Mouse (Mus musculus): Measurements from ENCODE around the gene Gm13276. TPM values are rescaled to one million over a fixed set of nuclear protein-coding genes. Genes with fewer than 3 reads are reported as not detected.
"Not testable (repeated sequence)": the region's sequence is repeated elsewhere in the genome, so short reads cannot be mapped to it uniquely, and the experiment has no call there.

Gene Gm13276
- 0.38 TPM in 1 of 2 replicates, not detected in the other for polyA plus RNA-seq (2015; fragmentation: Nextera tagmentation; extraction: Ambion mirVana)

DNA sequence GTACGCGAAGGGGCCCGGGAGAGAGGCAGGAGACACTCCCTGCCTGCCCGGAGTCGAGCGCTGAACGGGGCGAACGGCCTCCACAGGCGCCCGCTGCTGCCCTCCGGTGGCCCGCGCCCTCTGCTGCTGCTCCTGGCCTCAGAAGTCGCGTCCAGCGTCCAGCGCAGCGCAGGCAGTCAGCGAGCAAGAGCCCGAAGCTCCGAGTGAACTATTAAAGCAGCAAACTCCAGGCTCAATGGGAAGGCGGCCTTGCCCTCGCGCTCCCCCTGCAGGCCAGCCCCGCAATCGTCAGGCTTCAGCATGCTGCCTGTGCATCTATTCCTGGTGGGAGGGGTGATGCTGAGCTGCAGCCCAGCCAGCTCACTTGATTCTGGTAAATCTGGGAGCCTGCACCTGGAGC is at the start of gene Gm13276:
Gene Gm13276, plus strand, starts transcription at position 301 of the 400 bp plus-strand sequence.
- not testable (repeated sequence) for H3K27ac ChIP-seq; H3K4me2 ChIP-seq (replicated peaks); H3K9me3 ChIP-seq; H3K9ac ChIP-seq; H3K36me3 ChIP-seq; H3K27me3 ChIP-seq (replicated peaks); ATAC-seq; H3K4me1 ChIP-seq (replicated peaks); H3K4me3 ChIP-seq (replicated peaks)
- WGBS, result no CpG with 5 or more reads among the region's 27 CpGs

DNA sequence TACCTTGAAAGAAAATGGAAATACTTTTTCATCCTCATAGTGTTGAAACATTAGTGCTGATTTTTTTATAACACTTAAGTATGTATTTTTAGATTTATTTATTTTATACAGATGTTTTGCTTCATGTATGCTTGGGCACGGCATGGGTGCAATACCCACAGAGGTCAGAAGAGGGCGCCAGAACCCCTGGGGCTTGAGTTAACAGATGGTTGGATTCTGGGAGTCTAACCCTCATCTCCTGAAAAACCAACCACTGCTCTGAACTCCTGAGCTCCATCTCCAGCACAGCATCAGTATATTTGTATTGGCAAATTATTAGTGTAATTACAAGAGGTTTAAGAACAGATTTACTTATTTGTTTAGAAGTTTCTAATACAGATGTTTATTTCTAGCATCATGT is 47.0 kb upstream of the Gm13276 start:
- 4% methylated on average over 2 of the region's 2 CpGs for WGBS
- H3K27ac ChIP-seq, result no peak overlapping the region
- H3K27me3 ChIP-seq (replicated peaks), result no peaks in the 10 kb centered on the region
- H3K36me3 ChIP-seq, result no peaks in the 10 kb centered on the region
- H3K4me3 ChIP-seq (replicated peaks), result no peak overlapping the region
- H3K4me1 ChIP-seq (replicated peaks), result peaks cover 2% of the 10 kb centered on the region; the same call in 1 of the 2 replicates
- H3K9ac ChIP-seq, result no peak overlapping the region
- no peak overlapping the region for H3K4me2 ChIP-seq (replicated peaks)
- no peak for ATAC-seq
- H3K9me3 ChIP-seq, result no peaks in the 10 kb centered on the region

DNA sequence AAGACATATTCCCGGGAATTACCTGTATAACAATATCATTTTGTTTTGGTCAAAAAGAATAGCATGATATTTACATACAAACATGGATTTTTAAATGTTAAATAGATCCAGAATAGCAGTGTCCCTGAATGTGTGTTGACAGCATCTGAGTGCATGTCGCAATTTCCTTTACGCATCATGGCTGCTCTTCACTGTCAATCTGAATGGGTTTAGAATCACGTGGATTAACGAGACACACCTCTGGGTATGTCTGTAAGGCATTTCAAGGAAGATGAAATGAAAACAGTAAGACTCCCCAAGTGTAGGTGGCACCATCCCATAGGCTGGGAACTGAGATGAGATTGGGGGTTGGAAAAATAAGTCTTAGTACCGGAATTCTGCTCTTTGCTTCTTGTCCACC is 46.5 kb upstream of the Gm13276 start:
- H3K4me3 ChIP-seq (replicated peaks), result no peak overlapping the region
- no peak overlapping the region for H3K4me2 ChIP-seq (replicated peaks)
- peaks cover 2% of the 10 kb centered on the region; the same call in 1 of the 2 replicates for H3K4me1 ChIP-seq (replicated peaks)
- 84% methylated on average over 6 of the region's 6 CpGs for WGBS
- ATAC-seq, result no peak
- H3K27ac ChIP-seq, result no peak overlapping the region
- H3K36me3 ChIP-seq, result no peaks in the 10 kb centered on the region
- H3K27me3 ChIP-seq (replicated peaks), result no peaks in the 10 kb centered on the region
- no peak overlapping the region for H3K9ac ChIP-seq
- no peaks in the 10 kb centered on the region for H3K9me3 ChIP-seq

DNA sequence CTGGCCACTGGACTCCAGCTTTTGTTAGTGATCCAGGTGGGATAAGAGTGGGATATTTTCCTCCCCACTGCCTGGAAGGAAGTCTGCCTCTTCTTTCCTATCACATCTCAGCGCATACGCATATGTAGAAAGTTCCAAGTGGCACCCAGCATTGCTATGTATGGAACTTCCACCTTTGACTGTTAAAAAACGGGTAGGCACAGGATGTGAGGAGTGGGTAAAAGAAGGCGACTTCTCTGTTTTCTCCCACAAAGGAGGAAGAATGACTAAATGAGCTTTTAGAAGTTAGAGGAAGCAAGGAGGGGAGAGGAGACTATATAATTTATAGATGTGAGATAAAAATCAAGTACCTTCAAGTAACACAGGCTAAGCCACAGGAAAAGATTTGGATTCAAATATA is 44.1 kb upstream of the Gm13276 start:
- Histone ChIP-seq H3K4me2 (replicated peaks) (no peak overlapping the region), H3K36me3 (no peaks in the 10 kb centered on the region), H3K27ac (no peak overlapping the region), H3K4me1 (replicated peaks) (peaks cover 2% of the 10 kb centered on the region; the same call in 1 of the 2 replicates), H3K27me3 (replicated peaks) (no peaks in the 10 kb centered on the region), H3K9ac (no peak overlapping the region), H3K4me3 (replicated peaks) (no peak overlapping the region), H3K9me3 (no peaks in the 10 kb centered on the region)
- WGBS, result 85% methylated on average over 4 of the region's 4 CpGs
- ATAC-seq, result no peak

DNA sequence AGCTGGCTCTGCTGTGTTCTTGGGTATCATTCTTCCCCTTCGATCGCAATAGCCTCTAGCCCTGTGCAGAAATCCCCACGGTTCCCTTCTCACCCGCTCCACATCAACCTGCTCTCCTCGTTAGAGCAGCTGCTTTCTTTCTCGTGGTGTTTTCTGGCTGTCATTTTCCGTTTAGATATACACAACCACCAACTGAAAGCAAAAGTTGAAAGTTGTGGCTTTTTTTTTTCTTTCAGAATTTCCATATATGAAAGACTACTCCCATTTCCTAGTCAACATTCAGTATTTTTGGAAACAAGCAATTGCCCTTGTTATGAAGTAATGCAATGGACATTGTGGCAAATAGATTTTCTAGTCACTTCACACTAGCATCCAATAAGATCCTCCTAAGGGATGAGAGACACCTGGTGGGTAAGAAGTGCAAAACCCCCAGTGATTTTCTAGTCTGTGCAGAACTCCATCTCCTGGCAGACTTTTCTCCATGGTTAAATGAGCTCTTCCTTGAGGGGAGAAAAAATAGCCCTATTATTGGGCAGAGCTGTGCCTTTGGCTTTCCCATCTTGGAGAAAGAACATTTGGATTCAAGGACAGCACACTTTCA is 42.6 kb upstream of the Gm13276 start:
- WGBS, result 44% methylated on average over 7 of the region's 7 CpGs
- no peaks in the 10 kb centered on the region for H3K9me3 ChIP-seq
- no peaks in the 10 kb centered on the region for H3K27me3 ChIP-seq (replicated peaks)

DNA sequence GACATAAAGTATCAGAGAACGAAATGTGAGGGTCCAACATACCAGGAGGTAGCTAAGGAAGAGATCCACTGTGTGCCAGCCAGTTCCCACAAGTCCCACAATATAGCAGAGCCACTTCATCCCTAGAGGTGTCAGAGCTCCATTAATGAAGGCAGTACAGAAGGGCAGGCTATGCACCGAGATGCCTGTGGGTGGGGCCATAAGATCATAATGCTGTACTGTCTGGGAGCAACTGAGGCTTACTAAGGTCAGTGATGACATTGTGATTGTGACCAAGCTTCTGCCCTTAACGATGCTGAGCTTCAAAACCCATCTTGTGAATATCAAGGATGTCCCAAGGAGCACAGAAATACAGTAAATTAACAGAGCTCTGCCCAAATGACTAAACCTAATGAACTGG is 41.3 kb upstream of the Gm13276 start:
- no peak overlapping the region for H3K4me2 ChIP-seq (replicated peaks)
- no peaks in the 10 kb centered on the region for H3K27me3 ChIP-seq (replicated peaks)
- no peak for ATAC-seq
- no peaks in the 10 kb centered on the region for H3K36me3 ChIP-seq
- no peak overlapping the region for H3K9ac ChIP-seq
- H3K4me3 ChIP-seq (replicated peaks), result no peak overlapping the region
- H3K4me1 ChIP-seq (replicated peaks), result peaks cover 2% of the 10 kb centered on the region; the same call in 1 of the 2 replicates
- H3K9me3 ChIP-seq, result no peaks in the 10 kb centered on the region
- no peak overlapping the region for H3K27ac ChIP-seq
- WGBS, result 77% methylated on average over 3 of the region's 3 CpGs

More for the DNA sequence above, 42.6 kb upstream of the Gm13276 start:
- H3K36me3 ChIP-seq, result no peaks in the 10 kb centered on the region
- no peak overlapping the region for H3K4me2 ChIP-seq (replicated peaks)
- no peak overlapping the region for H3K4me3 ChIP-seq (replicated peaks)
- ATAC-seq, result no peak
- no peak overlapping the region for H3K9ac ChIP-seq
- peak overlapping the region; percentile 56; the same call in 1 of the 2 replicates for H3K27ac ChIP-seq
- peaks cover 2% of the 10 kb centered on the region; the same call in 1 of the 2 replicates for H3K4me1 ChIP-seq (replicated peaks)

DNA sequence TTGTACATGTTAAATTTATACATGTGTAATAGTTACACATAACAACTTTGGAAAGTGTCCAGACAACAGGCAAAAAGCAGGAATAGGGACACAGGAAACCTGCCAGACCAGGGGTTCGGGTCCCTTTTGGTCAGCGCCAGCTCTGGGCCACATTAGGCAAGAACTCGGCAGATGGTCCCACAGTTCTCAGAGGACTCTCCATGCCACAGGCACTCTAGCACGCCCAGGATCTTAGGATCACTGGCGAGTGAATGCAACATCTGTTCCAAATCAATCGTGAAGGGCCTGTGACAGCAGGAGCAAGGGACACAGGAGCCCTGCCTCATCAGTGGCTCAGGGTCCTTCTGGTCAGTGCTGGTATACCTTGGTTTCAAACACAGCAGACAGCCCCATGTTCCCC is 35.6 kb upstream of the Gm13276 start:
- WGBS, result 53% methylated on average over 6 of the region's 6 CpGs
- Histone ChIP-seq H3K27me3 (replicated peaks) (no peaks in the 10 kb centered on the region), H3K9ac (no peak overlapping the region), H3K4me3 (replicated peaks) (no peak overlapping the region), H3K4me2 (replicated peaks) (no peak overlapping the region), H3K9me3 (no peaks in the 10 kb centered on the region), H3K4me1 (replicated peaks) (no peaks in the 10 kb centered on the region), H3K27ac (no peak overlapping the region), H3K36me3 (no peaks in the 10 kb centered on the region)
- ATAC-seq, result no peak

DNA sequence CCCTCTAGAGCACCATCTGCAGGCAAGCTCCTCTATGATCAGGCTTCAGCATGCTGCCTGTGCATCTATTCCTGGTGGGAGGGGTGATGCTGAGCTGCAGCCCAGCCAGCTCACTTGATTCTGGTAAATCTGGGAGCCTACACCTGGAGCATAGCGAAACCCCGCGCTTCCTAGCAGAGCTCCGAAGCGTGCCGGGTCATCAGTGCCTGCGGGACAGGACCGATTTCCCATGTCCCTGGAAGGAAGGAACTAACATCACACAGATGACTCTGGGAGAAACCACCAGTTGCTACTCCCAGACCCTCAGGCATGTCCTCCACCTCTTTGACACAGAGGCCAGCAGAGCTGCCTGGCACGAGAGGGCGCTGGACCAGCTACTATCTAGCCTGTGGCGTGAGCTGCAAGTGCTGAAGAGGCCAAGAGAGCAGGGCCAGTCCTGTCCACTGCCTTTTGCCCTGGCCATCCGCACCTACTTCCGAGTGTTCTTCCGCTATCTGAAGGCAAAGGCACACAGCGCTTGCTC is 30.6 kb upstream of the Gm13276 start, which contains the start of gene Gm13271:
Gene Gm13271, plus strand, starts transcription at position 51 of the 523 bp plus-strand sequence.
- H3K4me3 ChIP-seq (replicated peaks); H3K36me3 ChIP-seq; ATAC-seq; H3K4me2 ChIP-seq (replicated peaks); H3K27me3 ChIP-seq (replicated peaks); H3K9ac ChIP-seq; H3K9me3 ChIP-seq; H3K27ac ChIP-seq; H3K4me1 ChIP-seq (replicated peaks): not testable (repeated sequence)
- WGBS, result 78% methylated on average over 15 of the region's 15 CpGs

DNA sequence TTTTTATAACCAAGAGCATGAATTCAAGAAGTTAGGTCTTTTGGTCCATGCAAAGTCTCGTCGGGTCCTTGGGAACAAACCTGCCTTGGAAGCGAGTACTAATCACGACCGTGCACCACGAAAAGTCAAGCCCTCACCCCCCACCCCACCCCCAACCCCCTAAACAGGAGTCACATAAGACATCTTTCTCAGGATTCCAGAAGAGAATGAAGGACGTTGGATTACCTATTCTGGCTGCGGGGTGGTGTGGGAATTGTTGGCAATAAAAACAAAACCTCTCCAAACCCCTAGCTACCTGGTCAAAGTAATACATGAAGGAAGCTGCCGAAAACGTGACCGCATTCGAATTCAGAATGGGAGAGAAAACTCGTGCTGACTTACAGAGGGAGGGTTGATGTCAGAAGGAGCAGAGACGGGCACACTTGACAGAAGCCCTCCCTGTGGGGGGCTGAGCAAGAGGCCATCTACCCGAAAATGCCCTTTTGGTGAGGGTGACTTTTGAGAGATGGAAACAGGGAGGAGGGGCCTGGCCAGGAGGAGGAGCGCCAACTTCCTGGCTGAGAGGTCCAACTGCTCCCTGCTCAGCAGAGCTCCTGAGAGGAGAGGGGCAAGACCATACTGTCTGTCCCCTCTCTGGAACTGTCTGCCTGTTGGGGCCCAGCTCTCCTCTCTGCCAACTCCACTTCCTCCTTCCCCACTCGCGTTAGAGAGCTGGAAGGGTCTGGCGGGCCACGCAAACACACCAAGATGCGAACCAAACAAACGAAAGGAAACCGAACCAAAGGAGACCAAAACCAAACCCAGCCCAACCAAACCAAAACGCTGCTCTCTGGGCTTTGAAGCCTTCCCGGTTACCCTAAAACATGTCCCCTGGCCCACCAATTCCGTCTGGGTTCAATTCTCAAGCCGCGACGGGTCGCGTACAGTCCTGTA is 28.7 kb upstream of the Gm13276 start:
- not testable (repeated sequence) for H3K36me3 ChIP-seq; H3K9me3 ChIP-seq; ATAC-seq; H3K4me1 ChIP-seq (replicated peaks); H3K27me3 ChIP-seq (replicated peaks)
- Histone ChIP-seq H3K27ac (peak overlapping the region; percentile 97), H3K4me2 (replicated peaks) (peak overlapping the region; percentile 77), H3K4me3 (replicated peaks) (peak overlapping the region; percentile 51), H3K9ac (peak overlapping the region; percentile 65)
- 10% methylated on average over 29 of the region's 31 CpGs for WGBS

DNA sequence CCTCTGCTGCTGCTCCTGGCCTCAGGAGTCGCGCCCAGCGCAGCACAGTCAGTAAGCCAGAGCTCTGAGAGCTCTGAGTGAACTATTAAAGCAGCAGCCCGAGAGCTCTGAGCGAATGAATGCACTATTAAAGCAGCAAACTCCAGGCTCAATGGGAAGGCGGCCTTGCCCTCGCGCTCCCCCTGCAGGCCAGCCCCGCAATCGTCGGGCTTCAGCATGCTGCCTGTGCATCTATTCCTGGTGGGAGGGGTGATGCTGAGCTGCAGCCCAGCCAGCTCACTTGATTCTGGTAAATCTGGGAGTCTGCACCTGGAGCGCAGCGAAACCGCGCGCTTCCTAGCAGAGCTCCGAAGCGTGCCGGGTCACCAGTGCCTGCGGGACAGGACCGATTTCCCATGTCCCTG is 27.9 kb upstream of the Gm13276 start:
- H3K36me3 ChIP-seq; H3K9me3 ChIP-seq; H3K27me3 ChIP-seq (replicated peaks); H3K4me1 ChIP-seq (replicated peaks): not testable (repeated sequence)
- WGBS, result under 1% methylated on average over 21 of the region's 21 CpGs
- Histone ChIP-seq H3K4me3 (replicated peaks) (peak overlapping the region; percentile 51), H3K27ac (peak overlapping the region; percentile 97), H3K4me2 (replicated peaks) (peak overlapping the region; percentile 77), H3K9ac (peak overlapping the region; percentile 65)
- ATAC-seq, result peak; percentile 100

DNA sequence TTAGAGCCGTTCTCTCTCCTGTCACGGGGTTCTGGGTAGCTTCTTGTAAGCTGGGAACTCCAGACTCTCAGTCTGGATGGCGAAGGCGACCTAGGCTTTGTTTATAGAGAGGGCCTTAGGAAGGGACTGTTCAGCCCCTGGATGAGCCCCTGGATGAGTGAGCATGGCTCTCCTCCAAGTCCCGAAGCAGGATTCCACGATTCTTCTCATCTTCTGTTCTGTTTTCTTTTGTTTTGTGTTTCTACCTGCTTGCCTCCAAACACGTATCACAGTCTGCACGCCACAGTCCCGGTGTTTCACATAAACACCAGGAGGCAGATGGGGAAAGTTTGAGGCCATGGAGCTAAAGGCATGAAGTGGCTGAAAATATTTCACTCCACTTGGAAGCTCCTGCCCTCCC is 26.8 kb upstream of the Gm13276 start:
- not testable (repeated sequence) for H3K9ac ChIP-seq; H3K4me3 ChIP-seq (replicated peaks); ATAC-seq; H3K9me3 ChIP-seq; H3K27me3 ChIP-seq (replicated peaks); H3K4me2 ChIP-seq (replicated peaks); H3K36me3 ChIP-seq; H3K27ac ChIP-seq; H3K4me1 ChIP-seq (replicated peaks)
- 74% methylated on average over 9 of the region's 9 CpGs for WGBS

DNA sequence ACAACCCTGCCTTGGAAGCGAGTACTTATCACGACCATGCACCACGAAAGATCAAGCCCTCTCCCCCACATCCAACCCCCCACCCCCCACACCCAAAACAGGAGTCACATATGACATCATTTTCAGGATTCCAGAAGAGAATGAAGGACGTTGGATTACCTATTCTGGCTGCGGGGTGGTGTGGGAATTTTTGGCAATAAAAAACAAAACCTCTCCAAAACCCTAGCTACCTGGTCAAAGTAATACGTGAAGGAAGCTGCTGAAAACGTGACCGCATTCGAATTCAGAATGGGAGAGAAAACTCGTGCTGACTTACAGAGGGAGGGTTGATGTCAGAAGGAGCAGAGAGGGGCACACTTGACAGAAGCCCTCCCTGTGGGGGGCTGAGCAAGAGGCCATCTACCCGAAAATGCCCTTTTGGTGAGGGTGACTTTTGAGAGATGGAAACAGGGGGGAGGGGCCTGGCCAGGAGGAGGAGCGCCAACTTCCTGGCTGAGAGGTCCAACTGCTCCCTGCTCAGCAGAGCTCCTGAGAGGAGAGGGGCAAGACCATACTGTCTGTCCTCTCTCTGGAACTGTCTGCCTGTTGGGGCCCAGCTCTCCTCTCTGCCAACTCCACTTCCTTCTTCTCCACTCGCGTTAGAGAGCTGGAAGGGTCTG is 25.8 kb upstream of the Gm13276 start, which contains the start of gene Gm13283:
Gene Gm13283, plus strand, starts transcription at position 510 of the 659 bp plus-strand sequence.
- 23% methylated on average over 11 of the region's 14 CpGs for WGBS
- H3K9ac ChIP-seq; H3K36me3 ChIP-seq; H3K9me3 ChIP-seq; ATAC-seq; H3K4me1 ChIP-seq (replicated peaks); H3K27me3 ChIP-seq (replicated peaks): not testable (repeated sequence)
- Histone ChIP-seq H3K27ac (peak within 1 kb of the TSS; percentile 77), H3K4me3 (replicated peaks) (peak within 1 kb of the TSS; percentile 29), H3K4me2 (replicated peaks) (peak within 1 kb of the TSS; percentile 49)

Measured in intestine, embryonic 15.5 days (tissue).